Mouse (Mus musculus) midbrain, embryonic 11.5 days (tissue): ENCODE results near the gene Grik1. TPM values are rescaled to one million over a fixed set of nuclear protein-coding genes. Genes with fewer than 3 reads are reported as not detected.

Source experiments
- ATAC-seq: fragments of 200-750 bp; cut with Nextera tagmentation; 2 replicates; pipeline ENCODE4 v1.8.0; 2017; ENCODE audit warnings: moderate TSS enrichment, moderate library complexity; ENCODE audit not compliant: low FRiP score
- DNase-seq: peaks from one replicate; pipeline ENCODE4 v3.0.0; 2015; ENCODE audit warnings: low spot score; ENCODE audit errors: missing footprints
- H3K27ac ChIP-seq: fragments of 300-500 bp; sonication (generic); 2 replicates; pipeline ENCODE4 v1.5.1; 2014; ENCODE audit warnings: low read depth, low read length
- H3K27me3 ChIP-seq: fragments of 300-500 bp; sonication (generic); 2 replicates; pipeline ENCODE4 v1.6.1; 2014; ENCODE audit warnings: mild to moderate bottlenecking, low read length, moderate library complexity, mixed read lengths; ENCODE audit not compliant: control insufficient read depth, insufficient read depth
- H3K36me3 ChIP-seq: fragments of 300-500 bp; sonication (generic); 2 replicates; pipeline ENCODE4 v1.6.1; 2014; ENCODE audit warnings: mild to moderate bottlenecking, low read length, moderate library complexity, mixed read lengths; ENCODE audit not compliant: control insufficient read depth, insufficient read depth
- H3K4me1 ChIP-seq: fragments of 300-500 bp; sonication (generic); 2 replicates; pipeline ENCODE4 v1.6.1; 2014; ENCODE audit warnings: low read length; ENCODE audit not compliant: control insufficient read depth, insufficient read depth
- H3K4me2 ChIP-seq: fragments of 300-500 bp; sonication (generic); 2 replicates; pipeline ENCODE4 v1.6.1; 2014; ENCODE audit warnings: mild to moderate bottlenecking, moderate library complexity
- H3K4me3 ChIP-seq: fragments of 300-500 bp; sonication (generic); 2 replicates; pipeline ENCODE4 v1.5.1; 2014; ENCODE audit warnings: low read depth, low read length
- H3K9ac ChIP-seq: fragments of 300-500 bp; sonication (generic); 2 replicates; pipeline ENCODE4 v1.6.1; 2014; ENCODE audit warnings: low read length
- H3K9me3 ChIP-seq: fragments of 300-500 bp; sonication (generic); 2 replicates; pipeline ENCODE4 v1.6.1; 2016; ENCODE audit warnings: low read length; ENCODE audit not compliant: control insufficient read depth
- WGBS: fragments of 180-500 bp; shearing (Covaris S2); extraction: QIAGEN DNeasy Blood & Tissue Kit; methylation state at CpG from one replicate; pipeline ENCODE4 v1.1.7; 2014; 5-methylcytosine and 5-hydroxymethylcytosine counted together
- polyA plus RNA-seq: library from polyadenylated mRNA; unstranded; fragments of >200 nt; fragmentation: Nextera tagmentation; extraction: Ambion mirVana; gene quantifications from 2 replicates; pipeline ENCODE4 v1.2.1, GENCODE M21; 2014

The Grik1 gene
- polyA plus RNA-seq, 1 experiment from 2014 or later, result 2.9 TPM

DNA sequence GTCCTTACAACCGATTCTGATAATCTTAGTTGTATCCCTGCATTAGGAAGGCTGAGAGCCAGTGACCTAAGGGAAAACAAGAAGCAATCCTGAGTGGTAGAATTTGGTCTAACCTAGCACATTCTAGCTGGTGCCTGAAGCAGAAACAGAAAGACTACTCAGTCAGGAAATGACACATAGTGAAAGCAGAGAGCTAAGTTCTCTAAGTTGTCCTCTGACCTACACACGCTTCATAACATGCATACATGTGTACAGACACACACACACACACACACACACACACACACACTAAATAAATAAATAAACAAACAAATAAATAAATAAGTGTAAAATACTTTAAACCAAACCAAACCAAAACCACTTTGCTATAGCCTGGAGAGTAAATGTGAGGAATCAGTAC lies 358.7 kb downstream of the Grik1 start:
- no peaks in the 10 kb centered on the region for H3K9me3 ChIP-seq
- no peak overlapping the region for H3K27ac ChIP-seq
- H3K4me1 ChIP-seq, result no peaks in the 10 kb centered on the region
- H3K27me3 ChIP-seq, result no peaks in the 10 kb centered on the region
- WGBS, result 84% methylated on average over 2 of the region's 2 CpGs
- no peaks in the 10 kb centered on the region for H3K36me3 ChIP-seq
- no peak overlapping the region for H3K9ac ChIP-seq
- no peak for ATAC-seq
- H3K4me3 ChIP-seq, result no peak overlapping the region
- H3K4me2 ChIP-seq, result no peak overlapping the region
- DNase-seq, result peak; percentile 31

DNA sequence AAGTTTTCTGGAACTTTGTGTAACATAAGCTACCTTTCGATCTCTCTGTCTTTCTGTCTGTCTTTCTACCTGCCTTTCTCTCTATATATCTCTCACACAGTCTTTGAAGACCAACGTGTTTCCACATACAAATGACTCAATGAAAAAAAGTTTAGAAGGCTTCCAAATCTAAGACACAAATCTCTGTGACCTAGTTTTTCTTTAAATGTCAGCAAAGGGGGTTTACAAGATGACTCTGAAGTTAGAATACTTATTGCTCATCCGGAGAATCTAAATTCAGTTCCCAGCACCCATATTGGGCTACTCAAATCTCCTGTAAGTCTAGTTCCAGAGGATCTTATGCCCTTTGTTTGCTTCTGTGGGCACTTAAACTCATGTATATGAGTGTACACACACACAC lies 359.5 kb downstream of the Grik1 start:
- Histone ChIP-seq H3K4me2 (no peak overlapping the region), H3K4me1 (no peaks in the 10 kb centered on the region), H3K27me3 (no peaks in the 10 kb centered on the region), H3K36me3 (no peaks in the 10 kb centered on the region), H3K9me3 (no peaks in the 10 kb centered on the region), H3K9ac (no peak overlapping the region), H3K27ac (no peak overlapping the region), H3K4me3 (no peak overlapping the region)
- 84% methylated on average over 3 of the region's 3 CpGs for WGBS
- DNase-seq (no peak), ATAC-seq (no peak)

DNA sequence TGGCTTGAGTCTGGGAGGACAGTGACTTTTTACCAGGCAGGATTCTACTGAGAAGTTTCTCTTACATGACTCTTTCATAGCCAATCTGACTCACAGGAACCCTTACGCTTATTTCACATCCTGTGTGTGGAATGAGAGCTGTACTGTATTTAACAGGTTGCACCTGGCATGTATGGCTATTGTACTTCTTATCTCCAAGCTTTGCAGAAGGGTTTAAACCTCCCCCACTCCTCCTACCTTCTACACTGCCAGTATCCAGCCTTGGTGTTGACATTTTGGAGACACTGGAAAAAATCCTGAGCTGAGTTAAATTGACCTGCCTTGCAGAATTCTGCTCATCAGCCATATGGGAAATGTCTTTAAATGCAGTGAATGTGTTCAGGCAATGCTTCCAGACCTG lies 361.4 kb downstream of the Grik1 start:
- H3K4me3 ChIP-seq, result no peak overlapping the region
- ATAC-seq (no peak), DNase-seq (peak; percentile 51)
- H3K27ac ChIP-seq, result no peak overlapping the region
- H3K9me3 ChIP-seq, result no peaks in the 10 kb centered on the region
- H3K36me3 ChIP-seq, result no peaks in the 10 kb centered on the region
- H3K4me2 ChIP-seq, result no peak overlapping the region
- WGBS, result 96% methylated on average over 1 of the region's 1 CpGs
- H3K9ac ChIP-seq, result no peak overlapping the region
- no peaks in the 10 kb centered on the region for H3K4me1 ChIP-seq
- no peaks in the 10 kb centered on the region for H3K27me3 ChIP-seq

DNA sequence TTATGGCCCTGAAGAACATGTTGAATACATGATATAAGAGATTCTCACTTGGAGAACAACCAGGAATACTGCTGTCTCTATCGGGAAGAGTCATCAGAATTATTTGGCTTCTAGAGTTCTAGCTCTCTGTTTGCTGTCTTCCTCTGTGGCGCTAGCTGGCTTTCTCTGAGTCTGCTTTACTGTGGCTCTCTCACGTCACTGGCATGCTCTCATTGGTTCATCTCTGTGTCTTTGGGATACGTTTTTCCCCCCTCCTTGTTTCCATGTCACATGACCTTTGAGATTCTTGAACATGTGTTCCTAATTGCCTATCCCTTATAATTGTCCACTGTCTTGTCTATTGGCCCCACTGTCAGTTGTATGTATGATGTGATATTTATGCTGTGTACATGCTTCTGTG lies 372.2 kb downstream of the Grik1 start:
- ATAC-seq, result no peak
- no peaks in the 10 kb centered on the region for H3K27me3 ChIP-seq
- no peak overlapping the region for H3K4me3 ChIP-seq
- no peak overlapping the region for H3K9ac ChIP-seq
- no peaks in the 10 kb centered on the region for H3K36me3 ChIP-seq
- WGBS, result 77% methylated on average over 4 of the region's 4 CpGs
- no peaks in the 10 kb centered on the region for H3K9me3 ChIP-seq
- H3K27ac ChIP-seq, result no peak overlapping the region; the same call in 1 of the 2 replicates
- H3K4me1 ChIP-seq, result peaks cover 9% of the 10 kb centered on the region
- no peak overlapping the region for H3K4me2 ChIP-seq
- DNase-seq, result peak; percentile 79

DNA sequence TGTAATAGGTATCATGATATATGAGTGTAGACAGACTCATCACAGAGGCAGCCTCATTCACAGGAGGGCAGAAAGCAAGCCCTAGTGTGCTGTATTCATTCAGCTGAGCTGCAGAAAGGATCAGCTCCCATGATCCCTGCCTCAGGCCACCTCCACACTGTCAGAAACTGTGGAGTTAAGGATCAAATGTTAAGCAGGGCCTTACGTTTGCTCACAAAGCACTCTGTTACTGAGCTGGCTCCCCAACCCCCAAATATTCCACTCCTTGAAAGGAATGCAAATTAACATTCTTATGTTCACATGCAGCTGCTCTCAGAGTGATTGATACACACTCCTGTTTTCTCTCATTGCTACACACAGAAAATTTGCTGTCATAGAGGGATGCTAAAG lies 372.9 kb downstream of the Grik1 start:
- Histone ChIP-seq H3K9ac (no peak overlapping the region), H3K4me1 (peaks cover 9% of the 10 kb centered on the region), H3K4me2 (no peak overlapping the region), H3K4me3 (no peak overlapping the region), H3K27me3 (no peaks in the 10 kb centered on the region), H3K36me3 (no peaks in the 10 kb centered on the region), H3K9me3 (no peaks in the 10 kb centered on the region), H3K27ac (0 out of 2 replicates have a peak overlapping the region, but pooled peaks have one; percentile 15)
- DNase-seq (peak; percentile 90), ATAC-seq (peak; percentile 89)
- 3% methylated on average over 1 of the region's 1 CpGs for whole genome bisulfite sequencing

DNA sequence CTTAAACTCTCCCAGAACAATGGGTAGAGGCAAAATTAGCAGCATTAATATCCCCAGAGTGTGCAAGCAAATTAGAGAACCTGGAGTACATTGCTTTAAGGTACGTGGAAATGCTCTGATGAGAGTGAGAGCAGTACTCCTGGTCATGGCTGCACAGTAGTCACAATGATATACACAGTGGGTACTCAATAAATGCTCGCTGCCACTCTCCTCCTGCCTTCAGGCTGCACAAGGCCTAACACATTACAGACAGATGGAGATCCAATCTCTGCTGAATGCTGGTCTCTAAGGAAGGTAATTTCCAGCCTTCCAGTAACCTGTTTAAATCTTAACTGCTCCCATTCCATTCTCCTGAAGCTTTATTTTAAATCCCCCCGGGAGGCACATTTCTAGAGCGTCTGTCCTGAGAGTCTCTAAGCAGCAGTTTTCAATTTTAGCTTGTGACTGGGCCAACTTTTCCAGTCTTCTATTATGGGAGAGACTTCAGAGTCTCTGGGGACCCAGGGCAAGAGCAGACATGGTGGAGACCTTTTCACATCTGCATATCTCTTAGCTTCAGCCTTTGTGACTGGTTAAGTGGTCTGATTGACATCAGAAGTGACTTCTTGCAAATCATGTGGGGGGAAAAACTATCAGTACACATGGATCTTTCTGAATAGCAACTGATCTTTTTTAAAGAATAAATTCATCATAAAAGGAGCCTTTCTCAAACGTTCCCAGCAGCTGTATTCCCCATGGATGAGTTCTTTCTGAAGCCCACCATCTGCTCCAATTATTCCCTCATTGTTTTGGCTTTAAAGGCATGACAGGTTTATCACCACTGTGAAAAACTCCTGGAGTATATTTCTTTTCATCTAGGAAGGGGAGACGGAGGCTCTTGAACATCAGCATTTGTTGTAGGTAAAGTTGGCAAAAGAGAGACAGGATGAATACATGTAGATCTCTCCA lies 373.6 kb downstream of the Grik1 start:
- Histone ChIP-seq H3K27me3 (no peaks in the 10 kb centered on the region), H3K4me2 (no peak overlapping the region), H3K27ac (peak overlapping the region; percentile 26), H3K4me3 (no peak overlapping the region), H3K36me3 (no peaks in the 10 kb centered on the region), H3K4me1 (peaks cover 9% of the 10 kb centered on the region), H3K9me3 (no peaks in the 10 kb centered on the region), H3K9ac (no peak overlapping the region)
- peak; percentile 84 for DNase-seq
- 46% methylated on average over 6 of the region's 6 CpGs for WGBS
- ATAC-seq, result peak; percentile 61

DNA sequence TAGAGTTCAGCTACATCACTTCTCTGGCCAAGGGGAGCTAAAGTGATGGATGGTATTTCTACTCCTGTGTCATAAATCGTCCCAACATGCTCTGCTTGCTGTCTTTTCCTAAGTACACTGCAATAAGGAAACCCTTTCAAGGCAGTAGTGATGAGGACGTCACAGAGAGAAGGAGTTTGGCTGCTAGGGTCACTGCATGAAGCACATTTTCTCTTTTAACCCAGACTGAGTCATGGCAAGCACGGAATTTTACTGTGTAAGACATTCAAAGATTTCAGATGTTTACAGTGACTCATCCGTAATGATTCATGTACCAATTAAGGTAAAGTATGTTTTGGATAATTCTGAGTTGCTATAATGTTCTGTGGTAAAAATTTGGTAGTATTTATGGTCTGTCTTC lies 374.9 kb downstream of the Grik1 start:
- DNase-seq (peak; percentile 72), ATAC-seq (no peak)
- Histone ChIP-seq H3K4me3 (no peak overlapping the region), H3K4me2 (no peak overlapping the region), H3K27ac (no peak overlapping the region), H3K36me3 (no peaks in the 10 kb centered on the region), H3K27me3 (no peaks in the 10 kb centered on the region), H3K4me1 (peaks cover 9% of the 10 kb centered on the region), H3K9ac (no peak overlapping the region), H3K9me3 (no peaks in the 10 kb centered on the region)
- WGBS, result 82% methylated on average over 4 of the region's 4 CpGs

DNA sequence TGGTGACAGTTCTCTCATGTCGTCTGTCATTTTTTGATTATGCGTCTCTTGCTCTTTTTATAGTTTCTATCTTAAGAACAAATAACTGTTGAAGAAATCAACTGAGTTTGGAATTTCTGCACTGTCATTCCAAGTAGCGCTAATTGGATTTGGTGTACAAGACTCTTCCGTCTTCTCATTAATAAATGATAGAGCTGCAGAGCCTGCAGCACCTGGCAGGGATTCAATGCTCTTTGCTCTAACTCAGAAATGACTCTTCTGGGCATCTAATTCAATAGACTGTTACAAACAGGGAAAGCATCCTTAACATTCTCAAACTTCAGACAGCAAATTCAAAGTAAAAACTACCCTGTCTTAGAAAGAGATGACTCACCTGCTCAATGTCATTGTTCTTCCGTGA lies 376.3 kb downstream of the Grik1 start:
- peaks cover 9% of the 10 kb centered on the region for H3K4me1 ChIP-seq
- no peak overlapping the region for H3K9ac ChIP-seq
- H3K4me3 ChIP-seq, result no peak overlapping the region
- H3K4me2 ChIP-seq, result no peak overlapping the region
- no peak overlapping the region for H3K27ac ChIP-seq
- ATAC-seq (no peak), DNase-seq (no peak)
- H3K9me3 ChIP-seq, result no peaks in the 10 kb centered on the region
- H3K27me3 ChIP-seq, result no peaks in the 10 kb centered on the region
- WGBS, result 91% methylated on average over 5 of the region's 5 CpGs
- no peaks in the 10 kb centered on the region for H3K36me3 ChIP-seq

DNA sequence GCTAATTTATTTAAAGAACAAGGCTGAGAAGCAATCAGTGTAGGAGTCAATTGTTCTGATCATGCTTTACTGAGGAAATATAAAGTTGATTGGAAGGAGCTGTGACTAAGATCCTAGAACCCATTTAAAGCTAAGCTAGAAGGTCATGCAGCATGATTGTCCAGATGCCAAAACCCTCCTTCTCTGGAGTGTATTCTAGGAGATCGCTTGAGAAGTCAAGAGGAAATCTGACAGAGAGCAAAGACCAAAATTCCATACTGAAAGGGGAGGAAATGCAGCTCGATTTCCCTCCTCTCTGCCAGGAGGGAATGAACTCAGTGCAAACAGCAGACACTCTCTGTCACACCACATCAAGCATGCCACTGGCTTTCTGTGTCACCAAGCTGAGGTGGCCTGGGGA lies 378.9 kb downstream of the Grik1 start:
- Histone ChIP-seq H3K9ac (no peak overlapping the region), H3K4me2 (no peak overlapping the region), H3K27me3 (no peaks in the 10 kb centered on the region), H3K4me1 (peaks cover 5% of the 10 kb centered on the region), H3K4me3 (no peak overlapping the region), H3K9me3 (no peaks in the 10 kb centered on the region), H3K36me3 (no peaks in the 10 kb centered on the region), H3K27ac (no peak overlapping the region)
- ATAC-seq (no peak), DNase-seq (peak; percentile 6)
- WGBS, result 66% methylated on average over 2 of the region's 2 CpGs
